Mouse (Mus musculus) small intestine, adult 2 months (tissue): ENCODE data around the gene Arrdc4.

Experiments used
- CTCF ChIP-seq: fragments of 200-500 bp; IDR thresholded peaks from 2 replicates; pipeline ENCODE4 v1.5.1; 2012; ENCODE audit warnings: low read depth, mild to moderate bottlenecking, control low read depth, inconsistent platforms, low read length, moderate library complexity, mixed read lengths; ENCODE audit not compliant: insufficient replicate concordance, insufficient read length; ENCODE audit errors: extremely low read depth
- POLR2A ChIP-seq: fragments of 200-500 bp; IDR thresholded peaks from 2 replicates; pipeline ENCODE4 v1.6.1; 2012; ENCODE audit warnings: low read depth, mild to moderate bottlenecking, control low read depth, inconsistent platforms, low read length, moderate library complexity

GRCm38 (mm10) chr7:68716926-68717325 lies 32.1 kb downstream of the Arrdc4 start:
- no peak for TF ChIP-seq CTCF
- TF ChIP-seq POLR2A = no peak
